Mouse (Mus musculus) neural tube, embryonic 13.5 days (tissue): ENCODE data around the gene Ralgps1. TPM values are rescaled to one million over a fixed set of nuclear protein-coding genes. Genes with fewer than 3 reads are reported as not detected.

Source experiments
- ATAC-seq: fragments of 200-750 bp; cut with Nextera tagmentation; 2 replicates; pipeline ENCODE4 v1.8.0; 2017; ENCODE audit warnings: low read depth, mild to moderate bottlenecking, moderate TSS enrichment, moderate library complexity
- H3K27ac ChIP-seq: fragments of 300-500 bp; sonication (generic); replicated peaks from 2 replicates; pipeline ENCODE4 v1.5.1; 2015; ENCODE audit warnings: moderate library complexity, mild to moderate bottlenecking, inconsistent platforms
- H3K27me3 ChIP-seq: fragments of 300-500 bp; sonication (generic); 2 replicates; pipeline ENCODE4 v1.6.1; 2015; ENCODE audit warnings: mild to moderate bottlenecking, inconsistent platforms
- H3K36me3 ChIP-seq: fragments of 300-500 bp; sonication (generic); 2 replicates; pipeline ENCODE4 v1.6.1; 2015; ENCODE audit warnings: mild to moderate bottlenecking, inconsistent platforms
- H3K4me1 ChIP-seq: fragments of 300-500 bp; sonication (generic); replicated peaks from 2 replicates; pipeline ENCODE4 v1.6.1; 2015; ENCODE audit warnings: inconsistent platforms
- H3K4me2 ChIP-seq: fragments of 300-500 bp; sonication (generic); 2 replicates; pipeline ENCODE4 v1.6.1; 2015; ENCODE audit warnings: inconsistent platforms, mild to moderate bottlenecking, moderate library complexity
- H3K4me3 ChIP-seq: fragments of 300-500 bp; sonication (generic); 2 replicates; pipeline ENCODE4 v1.5.1; 2015; ENCODE audit warnings: mild to moderate bottlenecking, inconsistent platforms
- H3K9ac ChIP-seq: fragments of 300-500 bp; sonication (generic); 2 replicates; pipeline ENCODE4 v1.6.1; 2015; ENCODE audit warnings: moderate library complexity, mild to moderate bottlenecking, inconsistent platforms
- H3K9me3 ChIP-seq: fragments of 300-500 bp; sonication (generic); 2 replicates; pipeline ENCODE4 v1.6.1; 2016; ENCODE audit warnings: inconsistent platforms
- WGBS: fragments of 180-500 bp; shearing (Covaris S2); methylation state at CpG from one replicate; pipeline ENCODE4 v1.1.7; 2015; 5-methylcytosine and 5-hydroxymethylcytosine counted together
- polyA plus RNA-seq: library from polyadenylated mRNA; unstranded; fragments of >200 nt; fragmentation: Nextera tagmentation; extraction: Ambion mirVana; gene quantifications from 2 replicates; pipeline ENCODE4 v1.2.1, GENCODE M21; 2015

Gene Ralgps1
- polyA plus RNA-seq, 1 experiment from 2014 or later, result 33.2 TPM

DNA sequence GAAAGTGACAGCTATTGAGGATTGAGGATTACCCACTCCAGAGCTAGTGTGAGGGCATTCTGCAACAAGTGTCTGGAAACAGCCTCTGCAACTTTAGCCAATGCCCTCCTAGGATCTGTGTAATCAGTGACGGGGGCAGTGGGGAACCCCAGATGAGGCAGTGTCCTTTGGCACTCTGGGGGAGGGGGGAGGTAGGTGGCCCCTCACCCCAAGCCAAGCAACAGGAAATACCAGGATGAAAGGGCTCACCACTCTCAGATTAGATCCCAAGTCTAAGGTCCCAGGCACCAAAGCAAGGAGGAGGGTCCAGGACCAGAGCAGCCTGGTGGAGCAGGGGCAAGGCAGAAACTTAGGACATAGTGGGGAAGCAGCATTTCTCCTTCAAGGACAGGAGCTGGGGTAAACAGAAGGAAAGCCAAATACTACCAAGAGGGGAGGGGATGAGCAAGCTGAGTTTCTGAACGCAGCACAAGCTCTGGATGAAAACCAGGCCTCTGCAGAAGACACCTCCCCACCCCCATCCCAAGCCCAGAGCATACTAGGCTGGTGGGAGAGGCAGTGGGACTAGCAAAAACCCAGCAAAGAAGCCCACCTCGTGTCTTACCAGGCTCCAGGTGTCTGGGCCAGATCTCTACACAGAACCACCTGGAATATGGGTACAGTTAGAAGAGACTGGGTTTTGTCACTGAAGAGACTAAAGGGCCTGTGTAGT is 121.2 kb downstream of the Ralgps1 start:
- H3K27ac ChIP-seq, result no peak overlapping the region
- WGBS, result 70% methylated on average over 3 of the region's 3 CpGs
- no peak for ATAC-seq
- H3K9ac ChIP-seq, result no peak overlapping the region
- H3K4me3 ChIP-seq, result no peak overlapping the region
- no peaks in the 10 kb centered on the region for H3K27me3 ChIP-seq
- no peak overlapping the region for H3K4me2 ChIP-seq
- H3K4me1 ChIP-seq, result peaks cover 17% of the 10 kb centered on the region
- no peaks in the 10 kb centered on the region for H3K9me3 ChIP-seq
- peaks cover 39% of the 10 kb centered on the region for H3K36me3 ChIP-seq

DNA sequence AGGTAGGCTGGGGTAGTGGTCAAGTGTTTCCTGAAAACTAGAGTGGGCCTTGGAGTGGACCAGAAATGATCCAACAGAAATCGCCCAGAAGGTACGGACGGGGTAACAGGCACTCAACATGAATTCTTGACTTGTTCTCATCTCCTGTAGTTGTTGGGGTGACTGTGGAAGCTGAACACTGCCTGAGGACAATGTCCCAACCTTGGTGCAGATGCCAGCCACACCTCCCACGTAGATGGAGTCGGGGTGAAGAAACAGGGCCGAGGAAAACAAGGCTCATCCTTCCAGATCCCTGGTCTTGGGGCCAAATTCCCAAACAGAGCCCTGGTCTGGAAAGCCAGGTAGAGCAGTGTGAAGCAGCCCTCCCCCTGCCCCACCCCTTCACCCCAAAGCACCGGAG is 122.7 kb downstream of the Ralgps1 start:
- Histone ChIP-seq H3K4me1 (peaks cover 4% of the 10 kb centered on the region), H3K36me3 (peaks cover 45% of the 10 kb centered on the region), H3K4me3 (no peak overlapping the region), H3K9me3 (no peaks in the 10 kb centered on the region), H3K27ac (no peak overlapping the region), H3K27me3 (no peaks in the 10 kb centered on the region), H3K4me2 (no peak overlapping the region), H3K9ac (no peak overlapping the region)
- 95% methylated on average over 7 of the region's 7 CpGs for WGBS
- ATAC-seq, result no peak

DNA sequence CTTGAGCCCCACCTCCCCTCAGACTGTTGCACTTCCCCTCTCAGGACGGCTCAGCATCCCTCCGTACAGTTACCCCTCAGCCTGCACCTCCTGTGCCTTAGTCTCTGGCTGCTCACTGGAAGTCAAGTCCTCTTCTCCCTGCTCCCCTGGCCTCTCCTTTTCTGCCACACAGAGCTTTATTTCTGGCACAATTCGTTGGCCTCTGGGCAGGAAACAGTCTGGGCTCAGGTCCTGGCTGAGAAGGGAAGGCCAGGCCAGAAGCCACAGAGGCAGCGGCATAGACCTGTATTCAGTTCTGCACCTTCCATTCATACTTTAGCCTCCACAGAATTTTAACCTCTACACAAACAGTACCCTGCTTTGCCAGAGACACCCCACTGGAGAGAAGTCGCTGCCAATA is 124.4 kb downstream of the Ralgps1 start:
- Histone ChIP-seq H3K36me3 (peaks cover 52% of the 10 kb centered on the region), H3K4me2 (no peak overlapping the region), H3K9me3 (no peaks in the 10 kb centered on the region), H3K4me3 (no peak overlapping the region), H3K27me3 (no peaks in the 10 kb centered on the region), H3K27ac (no peak overlapping the region), H3K4me1 (no peaks in the 10 kb centered on the region), H3K9ac (no peak overlapping the region)
- WGBS, result 86% methylated on average over 5 of the region's 5 CpGs
- no peak for ATAC-seq

DNA sequence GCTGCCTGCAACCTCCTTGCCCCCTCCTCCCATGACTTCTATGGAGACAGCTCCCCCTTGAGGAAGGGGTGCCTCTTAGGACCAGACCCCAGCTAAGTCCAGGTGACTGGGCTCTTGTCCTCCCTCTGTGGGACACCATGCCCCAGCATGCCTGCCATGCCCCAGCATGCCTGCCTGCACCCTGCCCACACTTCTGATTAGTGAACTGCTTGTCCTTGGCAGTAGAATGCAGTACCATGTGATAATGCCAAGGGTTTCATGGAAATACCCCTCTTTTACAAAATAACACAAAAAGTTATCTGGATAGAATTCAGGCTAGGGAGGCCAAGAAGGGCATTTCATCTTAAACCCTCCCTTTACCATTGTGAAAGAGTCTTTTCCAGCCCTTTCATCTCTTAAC is 125.9 kb downstream of the Ralgps1 start:
- peaks cover 49% of the 10 kb centered on the region for H3K36me3 ChIP-seq
- H3K4me3 ChIP-seq, result no peak overlapping the region
- H3K27ac ChIP-seq, result no peak overlapping the region
- no peak overlapping the region for H3K9ac ChIP-seq
- H3K27me3 ChIP-seq, result no peaks in the 10 kb centered on the region
- H3K4me2 ChIP-seq, result no peak overlapping the region
- no peak for ATAC-seq
- no peaks in the 10 kb centered on the region for H3K4me1 ChIP-seq
- H3K9me3 ChIP-seq, result no peaks in the 10 kb centered on the region

DNA sequence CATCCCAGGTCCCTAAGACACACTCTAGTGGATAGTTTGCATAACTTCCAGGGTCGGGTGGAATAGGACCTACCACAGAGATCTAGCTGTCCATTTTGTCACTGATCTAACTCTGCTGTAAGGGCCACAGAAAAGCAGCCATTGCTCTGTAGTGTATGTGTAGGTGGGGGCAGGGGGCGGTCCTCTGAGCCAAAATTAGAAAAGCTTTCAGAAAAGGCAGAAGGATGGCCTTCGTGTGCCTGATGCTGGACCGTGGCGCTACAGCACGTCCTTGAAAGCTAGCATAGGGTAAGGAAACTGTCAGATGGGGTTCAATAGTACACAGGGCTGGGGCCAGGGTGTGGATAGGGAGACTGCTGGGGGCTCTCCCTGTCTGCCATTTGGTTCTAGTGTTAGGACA is 126.4 kb downstream of the Ralgps1 start:
- no peak overlapping the region for H3K4me2 ChIP-seq
- no peaks in the 10 kb centered on the region for H3K4me1 ChIP-seq
- ATAC-seq, result no peak
- no peaks in the 10 kb centered on the region for H3K9me3 ChIP-seq
- H3K27me3 ChIP-seq, result no peaks in the 10 kb centered on the region
- no peak overlapping the region for H3K27ac ChIP-seq
- H3K4me3 ChIP-seq, result no peak overlapping the region
- WGBS, result 85% methylated on average over 6 of the region's 6 CpGs
- peaks cover 47% of the 10 kb centered on the region for H3K36me3 ChIP-seq
- H3K9ac ChIP-seq, result no peak overlapping the region

DNA sequence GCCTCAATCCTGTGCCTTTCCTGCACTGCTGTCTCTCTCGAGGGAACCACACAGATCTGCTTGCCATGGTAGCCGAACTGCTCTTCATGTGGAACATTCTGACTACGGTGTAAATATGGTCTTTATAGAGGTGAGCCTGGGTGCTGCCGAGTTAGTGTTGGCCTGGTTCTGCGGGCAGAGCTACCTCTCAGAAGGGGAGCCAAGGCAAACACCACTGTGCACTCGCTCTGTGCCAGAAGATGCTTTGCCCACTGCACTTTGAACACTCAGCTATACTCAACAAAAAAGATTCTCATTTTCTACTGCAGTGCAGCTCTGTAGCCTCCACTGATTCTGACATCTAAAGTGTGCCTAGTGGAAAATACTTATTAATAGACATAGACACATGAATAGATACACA is 133.7 kb downstream of the Ralgps1 start:
- H3K36me3 ChIP-seq, result peaks cover 8% of the 10 kb centered on the region
- ATAC-seq, result no peak
- no peak overlapping the region for H3K27ac ChIP-seq
- no peaks in the 10 kb centered on the region for H3K27me3 ChIP-seq
- no peaks in the 10 kb centered on the region for H3K9me3 ChIP-seq
- H3K4me2 ChIP-seq, result no peak overlapping the region
- no peak overlapping the region for H3K4me3 ChIP-seq
- peaks cover 37% of the 10 kb centered on the region for H3K4me1 ChIP-seq
- 80% methylated on average over 6 of the region's 6 CpGs for WGBS
- no peak overlapping the region for H3K9ac ChIP-seq

DNA sequence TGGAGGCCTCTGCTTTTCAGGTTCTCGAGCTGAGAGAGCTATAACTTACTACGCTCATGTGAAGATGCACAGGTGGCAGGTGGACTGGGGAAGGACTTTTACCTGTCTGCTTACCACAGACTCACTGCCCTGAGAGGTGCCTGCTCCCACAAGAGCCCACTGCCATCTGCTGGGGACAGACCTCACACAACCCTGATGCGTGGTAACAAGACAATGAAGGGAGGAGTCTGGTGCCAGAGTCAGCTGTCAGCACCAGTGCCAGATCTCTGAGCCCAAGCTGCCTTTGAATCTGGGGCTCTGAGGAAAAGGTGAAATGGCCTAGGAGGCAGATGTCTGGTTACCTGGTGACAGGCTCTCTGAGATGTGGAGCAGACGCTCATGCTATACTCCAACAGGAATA is 136.4 kb downstream of the Ralgps1 start:
- Histone ChIP-seq H3K27ac (no peak overlapping the region), H3K4me3 (no peak overlapping the region), H3K4me1 (peaks cover 45% of the 10 kb centered on the region), H3K36me3 (peaks cover 12% of the 10 kb centered on the region), H3K9me3 (no peaks in the 10 kb centered on the region), H3K9ac (no peak overlapping the region), H3K27me3 (no peaks in the 10 kb centered on the region), H3K4me2 (no peak overlapping the region)
- WGBS, result 80% methylated on average over 4 of the region's 4 CpGs
- ATAC-seq, result no peak

DNA sequence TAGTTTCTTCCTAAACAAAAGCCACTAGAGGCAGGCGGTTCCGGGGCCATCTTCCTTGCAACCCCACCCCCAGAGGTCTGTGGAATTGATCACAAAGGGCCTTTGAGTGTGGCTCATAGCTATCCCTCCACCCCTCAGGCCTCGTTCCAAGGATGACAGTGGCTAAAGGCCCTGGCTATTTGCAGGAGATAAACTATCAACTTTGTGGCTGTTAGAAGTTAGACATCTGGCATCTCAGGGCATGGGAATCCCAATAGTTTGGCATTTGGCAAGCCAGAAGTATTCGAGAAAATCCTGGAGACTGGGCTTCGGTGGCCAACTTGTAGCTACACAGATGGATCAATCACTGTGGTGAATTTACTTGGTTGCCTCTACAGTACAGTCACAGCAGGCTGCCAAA is 137.4 kb downstream of the Ralgps1 start:
- Histone ChIP-seq H3K4me2 (no peak overlapping the region), H3K4me3 (no peak overlapping the region), H3K4me1 (peaks cover 42% of the 10 kb centered on the region), H3K36me3 (peaks cover 18% of the 10 kb centered on the region), H3K9me3 (no peaks in the 10 kb centered on the region), H3K27ac (no peak overlapping the region), H3K9ac (no peak overlapping the region), H3K27me3 (no peaks in the 10 kb centered on the region)
- WGBS, result 61% methylated on average over 5 of the region's 5 CpGs
- no peak for ATAC-seq

DNA sequence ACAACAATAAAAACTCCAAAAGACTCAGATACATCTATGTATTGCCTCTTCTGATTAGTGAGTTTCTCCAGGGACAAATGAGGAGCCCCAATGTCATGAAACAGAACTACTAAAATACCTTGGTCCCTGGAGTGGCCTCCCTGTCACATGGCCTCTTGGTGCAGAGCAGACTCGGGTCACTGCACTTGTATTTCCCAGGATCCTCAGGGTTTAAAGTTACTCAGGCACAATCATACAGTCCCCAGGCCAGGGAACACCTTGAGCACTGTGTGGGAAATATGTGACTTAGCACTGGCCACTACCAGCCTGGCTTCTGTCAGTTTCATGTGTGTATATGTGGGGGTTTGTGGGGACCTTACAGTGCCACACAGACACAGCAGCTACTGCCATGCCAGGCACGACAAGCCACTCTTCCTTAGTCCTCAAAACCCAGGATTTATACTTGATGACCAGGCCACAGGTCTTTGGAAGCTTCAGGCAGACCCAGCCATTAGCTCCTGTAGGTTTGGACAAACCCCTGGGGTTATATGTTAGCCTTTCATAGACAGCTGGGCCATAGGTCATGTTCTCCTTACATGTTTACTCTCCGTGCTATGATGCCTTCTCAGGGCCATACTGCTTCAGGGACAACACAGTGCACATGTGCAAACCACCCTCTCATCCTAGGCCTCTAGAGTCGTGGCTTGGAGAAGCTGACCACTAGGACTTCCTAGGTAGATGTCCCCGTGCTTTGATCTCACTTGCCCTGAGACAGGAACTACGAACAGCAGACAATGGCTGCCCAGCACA is 138.3 kb downstream of the Ralgps1 start:
- 72% methylated on average over 6 of the region's 6 CpGs for WGBS
- Histone ChIP-seq H3K36me3 (peaks cover 25% of the 10 kb centered on the region), H3K9ac (no peak overlapping the region), H3K4me2 (no peak overlapping the region), H3K4me3 (no peak overlapping the region), H3K9me3 (no peaks in the 10 kb centered on the region), H3K27ac (no peak overlapping the region), H3K27me3 (no peaks in the 10 kb centered on the region), H3K4me1 (peaks cover 42% of the 10 kb centered on the region)
- ATAC-seq, result no peak

DNA sequence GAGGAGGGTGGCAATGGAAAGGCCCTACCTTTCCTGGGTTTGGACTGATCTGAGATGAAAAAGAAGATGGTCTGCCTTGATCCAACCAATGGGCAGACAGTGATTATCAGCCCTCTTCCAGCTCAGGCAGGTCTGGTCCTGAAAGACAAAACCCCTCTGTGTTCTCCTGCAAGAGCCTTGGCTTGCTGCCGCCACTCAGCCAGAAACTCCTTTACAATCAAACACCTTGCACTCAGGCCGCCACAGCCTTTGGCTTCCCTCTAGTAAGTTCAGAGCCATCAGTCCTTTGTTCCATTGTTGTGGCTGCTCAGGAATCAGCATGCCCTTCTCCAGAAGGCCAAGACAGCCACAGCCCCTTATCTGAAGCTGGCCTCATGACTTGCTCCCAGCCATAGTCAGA is 139.5 kb downstream of the Ralgps1 start:
- Histone ChIP-seq H3K9me3 (no peaks in the 10 kb centered on the region), H3K4me2 (no peak overlapping the region), H3K4me1 (peaks cover 36% of the 10 kb centered on the region), H3K27me3 (no peaks in the 10 kb centered on the region), H3K9ac (no peak overlapping the region), H3K36me3 (peaks cover 25% of the 10 kb centered on the region), H3K27ac (no peak overlapping the region), H3K4me3 (no peak overlapping the region)
- ATAC-seq, result no peak
- WGBS, result 63% methylated on average over 2 of the region's 2 CpGs

DNA sequence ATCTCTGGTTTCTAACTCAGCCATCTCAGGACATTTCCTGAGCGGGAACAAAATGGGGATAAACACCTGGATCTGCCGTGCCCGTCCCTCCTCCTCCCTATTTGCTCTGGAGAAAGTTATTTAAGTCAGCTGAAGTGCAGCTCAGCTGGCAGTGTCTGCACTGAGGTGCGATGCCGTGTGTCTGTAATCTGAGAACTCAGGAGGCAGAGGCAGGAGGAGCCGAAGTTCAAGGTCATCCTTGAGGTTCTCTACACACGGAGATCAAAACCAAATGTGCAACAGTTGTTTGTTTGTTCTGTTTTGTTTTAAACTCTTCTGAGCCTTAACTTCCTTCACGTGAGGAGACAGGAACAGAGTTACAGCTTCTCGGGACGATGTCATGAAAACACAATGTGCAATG is 140.6 kb downstream of the Ralgps1 start:
- peaks cover 32% of the 10 kb centered on the region for H3K4me1 ChIP-seq
- 76% methylated on average over 10 of the region's 10 CpGs for WGBS

DNA sequence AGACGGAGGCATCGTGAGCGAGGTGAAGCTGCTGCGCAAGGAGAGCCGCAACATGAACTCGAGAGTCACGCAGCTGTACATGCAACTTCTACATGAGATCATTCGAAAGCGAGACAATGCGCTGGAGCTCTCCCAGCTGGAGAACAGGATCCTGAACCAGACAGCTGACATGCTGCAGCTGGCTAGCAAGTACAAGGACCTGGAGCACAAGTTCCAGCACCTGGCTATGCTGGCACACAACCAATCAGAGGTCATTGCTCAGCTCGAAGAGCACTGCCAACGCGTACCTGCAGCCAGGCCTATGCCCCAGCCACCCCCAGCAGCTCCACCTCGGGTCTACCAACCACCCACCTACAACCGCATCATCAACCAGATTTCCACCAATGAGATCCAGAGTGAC is 142.7 kb downstream of the Ralgps1 start:
- Histone ChIP-seq H3K9ac (no peak overlapping the region), H3K9me3 (no peaks in the 10 kb centered on the region), H3K4me3 (no peak overlapping the region), H3K27ac (no peak overlapping the region), H3K4me1 (peaks cover 13% of the 10 kb centered on the region), H3K4me2 (no peak overlapping the region), H3K27me3 (no peaks in the 10 kb centered on the region), H3K36me3 (peaks cover 25% of the 10 kb centered on the region)
- WGBS, result 94% methylated on average over 15 of the region's 15 CpGs
- no peak for ATAC-seq

More for the DNA sequence above, 140.6 kb downstream of the Ralgps1 start:
- Histone ChIP-seq H3K9me3 (no peaks in the 10 kb centered on the region), H3K4me3 (no peak overlapping the region), H3K36me3 (peaks cover 25% of the 10 kb centered on the region), H3K27me3 (no peaks in the 10 kb centered on the region), H3K27ac (no peak overlapping the region), H3K4me2 (no peak overlapping the region), H3K9ac (no peak overlapping the region)
- ATAC-seq, result no peak

DNA sequence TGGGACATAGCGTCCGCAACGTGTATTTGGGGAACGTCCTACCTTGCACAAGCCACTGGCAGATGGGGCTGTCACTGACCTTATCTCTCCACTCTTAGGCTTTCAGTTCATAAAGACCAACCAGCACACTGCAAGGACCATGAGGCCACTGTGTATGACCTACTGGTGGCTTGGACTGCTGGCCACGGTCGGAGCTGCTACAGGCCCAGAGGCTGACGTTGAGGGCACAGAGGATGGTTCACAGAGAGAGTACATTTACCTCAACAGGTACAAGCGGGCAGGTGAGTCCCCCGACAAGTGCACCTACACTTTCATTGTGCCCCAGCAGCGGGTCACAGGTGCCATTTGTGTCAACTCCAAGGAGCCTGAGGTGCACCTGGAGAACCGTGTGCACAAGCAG is 143.2 kb downstream of the Ralgps1 start:
- WGBS, result 91% methylated on average over 11 of the region's 11 CpGs
- Histone ChIP-seq H3K4me3 (no peak overlapping the region), H3K9me3 (no peaks in the 10 kb centered on the region), H3K4me1 (peaks cover 13% of the 10 kb centered on the region), H3K36me3 (peaks cover 25% of the 10 kb centered on the region), H3K27me3 (no peaks in the 10 kb centered on the region), H3K9ac (no peak overlapping the region), H3K27ac (no peak overlapping the region), H3K4me2 (no peak overlapping the region)
- ATAC-seq, result no peak
